Mouse (Mus musculus): ENCODE measurements around the gene Vmn2r97. TPM values are rescaled to one million over a fixed set of nuclear protein-coding genes. Genes with fewer than 3 reads are reported as not detected.

The Vmn2r97 gene
- not detected in 2 replicates for polyA plus RNA-seq (2012; rRNA removed)

DNA sequence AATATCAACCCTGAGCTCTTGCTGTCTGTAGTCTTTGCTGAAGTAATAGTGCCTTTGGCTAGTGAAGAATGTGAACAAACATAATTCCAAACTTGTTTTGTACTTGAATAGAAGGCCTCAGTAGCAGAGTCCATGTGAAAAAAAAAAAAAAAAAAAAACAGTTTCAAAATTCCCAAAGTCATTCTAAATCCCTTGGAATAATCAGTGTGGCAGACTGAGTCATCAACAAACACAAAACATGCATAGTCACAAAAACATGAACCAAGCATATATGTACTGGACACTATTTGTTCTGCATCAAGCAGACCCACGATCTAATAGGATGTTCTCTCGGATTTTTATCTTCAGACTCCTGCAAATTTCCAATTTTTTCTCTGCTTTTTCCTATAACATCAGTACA, at the start of gene Vmn2r97:
Gene Vmn2r97 (plus strand): TSS at position 301 of the 400 bp plus-strand sequence.

Other genes starting within 250 kb of the Vmn2r97 start
- gene Vmn2r98, start 139.2 kb downstream of the Vmn2r97 start, polyA plus RNA-seq (2012; rRNA removed) = not detected in 2 replicates

Data from ovary, adult 2 months (tissue).